Comparison of ENCODE assay signal across 8 mouse cellular contexts in the genomic region with DNA sequence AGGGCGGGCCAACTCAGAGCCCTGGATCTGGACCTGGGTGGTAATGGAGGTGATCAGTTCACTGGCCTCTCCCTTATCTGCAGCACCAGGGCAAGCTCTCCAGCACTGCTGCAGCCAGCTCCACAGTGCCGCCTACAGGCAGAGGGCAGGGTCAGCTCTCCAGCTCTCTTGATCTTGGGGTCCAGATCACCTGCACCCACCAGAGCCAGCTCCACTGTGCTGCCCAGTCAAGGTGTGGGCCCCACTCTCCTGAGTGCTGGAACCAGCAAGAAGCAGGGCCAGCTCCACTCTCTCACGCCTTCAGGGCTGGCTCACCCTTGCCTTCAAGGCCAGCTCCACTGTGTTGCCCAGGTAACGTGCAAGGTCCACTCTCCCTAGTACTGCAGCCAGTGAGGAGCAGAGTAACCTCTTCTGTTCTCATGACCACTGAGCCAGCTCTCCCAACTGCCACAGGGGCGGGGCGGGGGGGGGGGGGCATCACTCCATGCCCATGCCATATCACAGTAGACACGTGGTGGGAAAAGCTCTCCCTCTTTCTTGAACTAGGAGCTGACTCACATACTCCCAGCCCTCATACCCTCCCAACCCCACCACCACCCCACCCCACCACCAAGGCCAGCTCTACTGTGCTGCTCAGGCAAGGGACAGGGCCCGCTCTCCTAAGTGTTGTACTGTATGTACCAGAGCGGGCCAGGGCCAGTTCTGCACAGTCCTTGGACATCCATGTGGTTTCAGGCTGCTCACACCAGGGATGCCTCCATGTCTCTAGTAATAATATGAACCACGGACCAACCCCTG. TPM values are rescaled to one million over a fixed set of nuclear protein-coding genes. Genes with fewer than 3 reads are reported as not detected.
DNase-seq lines count a peak whose midpoint lies in the region; ATAC-seq lines count a peak whose summit lies in the region.

No protein-coding gene starts in this region.

- WGBS in heart, embryonic 11.5 days (ENCODE audit: insufficient replicate concordance), result 71% methylated on average over 10 of the region's 10 CpGs
- 78% methylated on average over 10 of the region's 10 CpGs for WGBS in kidney, embryonic 14.5 days
- WGBS in midbrain, embryonic 13.5 days, result 72% methylated on average over 10 of the region's 10 CpGs

- H3K9me3 ChIP-seq in heart, embryonic 11.5 days (replicated peaks; ENCODE audit: control insufficient read depth, low read length), result no peaks in the 10 kb centered on the region
- H3K9me3 ChIP-seq in kidney, embryonic 14.5 days (ENCODE audit: control insufficient read depth, low read length), result no peaks in the 10 kb centered on the region
- no peaks in the 10 kb centered on the region for H3K9me3 ChIP-seq in midbrain, embryonic 13.5 days

- no peaks in the 10 kb centered on the region for H3K36me3 ChIP-seq in heart, embryonic 11.5 days (ENCODE audit: control insufficient read depth, insufficient read depth, low read length)
- H3K36me3 ChIP-seq in kidney, embryonic 14.5 days (ENCODE audit: control insufficient read depth, insufficient read depth, low read length), result no peaks in the 10 kb centered on the region
- H3K36me3 ChIP-seq in midbrain, embryonic 13.5 days, result no peaks in the 10 kb centered on the region

- no peaks in the 10 kb centered on the region for H3K4me1 ChIP-seq in heart, embryonic 11.5 days (ENCODE audit: control insufficient read depth, insufficient read depth, low read length)
- H3K4me1 ChIP-seq in kidney, embryonic 14.5 days (ENCODE audit: control insufficient read depth, insufficient read depth, low read length), result no peaks in the 10 kb centered on the region
- H3K4me1 ChIP-seq in midbrain, embryonic 13.5 days (replicated peaks), result no peaks in the 10 kb centered on the region

- no peak overlapping the region for H3K4me3 ChIP-seq in heart, embryonic 11.5 days (ENCODE audit: low read depth, low read length)
- no peak overlapping the region for H3K4me3 ChIP-seq in kidney, embryonic 14.5 days (ENCODE audit: low read length)
- H3K4me3 ChIP-seq in midbrain, embryonic 13.5 days (replicated peaks), result no peak overlapping the region

- H3K27ac ChIP-seq in heart, embryonic 11.5 days (ENCODE audit: low read depth, low read length), result no peak overlapping the region
- H3K27ac ChIP-seq in kidney, embryonic 14.5 days (ENCODE audit: low read depth, low read length), result no peak overlapping the region
- no peak overlapping the region for H3K27ac ChIP-seq in midbrain, embryonic 13.5 days

- no peak overlapping the region for H3K4me2 ChIP-seq in heart, embryonic 11.5 days
- H3K4me2 ChIP-seq in kidney, embryonic 14.5 days (replicated peaks; ENCODE audit: low read depth, low read length), result no peak overlapping the region
- H3K4me2 ChIP-seq in midbrain, embryonic 13.5 days (replicated peaks), result no peak overlapping the region

- no peak overlapping the region for H3K9ac ChIP-seq in heart, embryonic 11.5 days (ENCODE audit: low read depth, low read length)
- H3K9ac ChIP-seq in kidney, embryonic 14.5 days (ENCODE audit: low read depth, low read length), result no peak overlapping the region
- H3K9ac ChIP-seq in midbrain, embryonic 13.5 days (replicated peaks), result no peak overlapping the region

- peak; percentile 77 for DNase-seq in heart, adult 11 months
- DNase-seq in ES-CJ7 (ENCODE audit: low read depth, low spot score), result peak; percentile 47
- peak; percentile 55 for DNase-seq in embryo, embryonic 10 days (ENCODE audit: low spot score)
- no peak for DNase-seq in frontal cortex, postnatal 10 days (ENCODE audit: low spot score in 2 of 2)
- DNase-seq in natural killer cell, adult 2 months (ENCODE audit: low spot score in 2 of 2), result no peak

- no peaks in the 10 kb centered on the region for H3K27me3 ChIP-seq in heart, embryonic 11.5 days (ENCODE audit: control insufficient read depth, insufficient read depth, low read length)
- H3K27me3 ChIP-seq in kidney, embryonic 14.5 days (ENCODE audit: control insufficient read depth, insufficient read depth, low read length), result no peaks in the 10 kb centered on the region
- H3K27me3 ChIP-seq in midbrain, embryonic 13.5 days, result no peaks in the 10 kb centered on the region

- no peak for ATAC-seq in heart, embryonic 11.5 days (replicated peaks; ENCODE audit: insufficient number of reproducible peaks, low FRiP score, low TSS enrichment)
- ATAC-seq in kidney, embryonic 14.5 days (ENCODE audit: low FRiP score, low TSS enrichment), result peak; percentile 20; the same call in 1 of the 2 replicates
- peak; percentile 34 for ATAC-seq in midbrain, embryonic 13.5 days

RNA-seq across cellular contexts. Expression of a gene that starts 30.0 kb away (rescaled TPM):
- polyA plus RNA-seq in heart, embryonic 11.5 days (2014; fragmentation: Nextera tagmentation; extraction: Ambion mirVana), result 82.5 and 84.0 TPM in 2 replicates
- polyA plus RNA-seq in kidney, embryonic 14.5 days (2014; fragmentation: Nextera tagmentation; extraction: Ambion mirVana), result 134 and 146 TPM in 2 replicates
- polyA plus RNA-seq in midbrain, embryonic 13.5 days (2015; fragmentation: Nextera tagmentation; extraction: Ambion mirVana), result 116 and 119 TPM in 2 replicates

RNA-seq across cellular contexts. Expression of a gene that starts 33.5 kb away (rescaled TPM):
- polyA plus RNA-seq in heart, embryonic 11.5 days (2014; fragmentation: Nextera tagmentation; extraction: Ambion mirVana), result not detected in 2 replicates
- not detected in 2 replicates for polyA plus RNA-seq in kidney, embryonic 14.5 days (2014; fragmentation: Nextera tagmentation; extraction: Ambion mirVana)
- polyA plus RNA-seq in midbrain, embryonic 13.5 days (2015; fragmentation: Nextera tagmentation; extraction: Ambion mirVana), result 0.64 TPM in 1 of 2 replicates, not detected in the other

Comparison
In these comparisons a context has a peak if more than half of its experiments do, and no peak if none do; other contexts are left out.
1. DNase-seq: peak in heart, adult 11 months (single experiment), ES-CJ7 (single experiment) and embryo, embryonic 10 days (single experiment); none in frontal cortex, postnatal 10 days (0 of 2) and natural killer cell, adult 2 months (0 of 2).